Mouse (Mus musculus) stomach, embryonic 15.5 days (tissue): ENCODE measurements around the gene Vmn1r218. TPM values are rescaled to one million over a fixed set of nuclear protein-coding genes. Genes with fewer than 3 reads are reported as not detected.
"Not testable (repeated sequence)": the region's sequence is repeated elsewhere in the genome, so short reads cannot be mapped to it uniquely, and the experiment has no call there.

Experiments
- ATAC-seq: fragments of 200-750 bp; cut with Nextera tagmentation; 2 replicates; pipeline ENCODE4 v1.8.0; 2017; ENCODE audit warnings: low read depth, moderate number of reproducible peaks, moderate TSS enrichment; ENCODE audit not compliant: insufficient read depth, low FRiP score
- H3K27ac ChIP-seq: fragments of 300-500 bp; sonication (generic); 2 replicates; pipeline ENCODE4 v1.5.1; 2015; ENCODE audit warnings: mild to moderate bottlenecking, inconsistent platforms
- H3K27me3 ChIP-seq: fragments of 300-500 bp; sonication (generic); replicated peaks from 2 replicates; pipeline ENCODE4 v1.6.1; 2015; ENCODE audit warnings: inconsistent platforms
- H3K36me3 ChIP-seq: fragments of 300-500 bp; sonication (generic); 2 replicates; pipeline ENCODE4 v1.6.1; 2015; ENCODE audit warnings: inconsistent platforms
- H3K4me1 ChIP-seq: fragments of 300-500 bp; sonication (generic); 2 replicates; pipeline ENCODE4 v1.6.1; 2015; ENCODE audit warnings: inconsistent platforms
- H3K4me2 ChIP-seq: fragments of 300-500 bp; sonication (generic); 2 replicates; pipeline ENCODE4 v1.6.1; 2015; ENCODE audit warnings: mild to moderate bottlenecking, inconsistent platforms
- H3K4me3 ChIP-seq: fragments of 300-500 bp; sonication (generic); replicated peaks from 2 replicates; pipeline ENCODE4 v1.5.1; 2015; ENCODE audit warnings: inconsistent platforms
- H3K9ac ChIP-seq: fragments of 300-500 bp; sonication (generic); 2 replicates; pipeline ENCODE4 v1.6.1; 2015; ENCODE audit warnings: inconsistent platforms
- H3K9me3 ChIP-seq: fragments of 300-500 bp; sonication (generic); 2 replicates; pipeline ENCODE4 v1.6.1; 2016; ENCODE audit warnings: inconsistent platforms
- WGBS: fragments of 180-500 bp; shearing (Covaris S2); methylation state at CpG from one replicate; pipeline ENCODE4 v1.1.7; 2015; 5-methylcytosine and 5-hydroxymethylcytosine counted together
- polyA plus RNA-seq: library from polyadenylated mRNA; unstranded; fragments of >200 nt; fragmentation: Nextera tagmentation; extraction: Ambion mirVana; gene quantifications from 2 replicates; pipeline ENCODE4 v1.2.1, GENCODE M21; 2015

Vmn1r218 gene
- polyA plus RNA-seq, result not detected in 2 replicates

- Histone ChIP-seq H3K4me3 (no peak within 1 kb of the TSS), H3K36me3 (no peaks in the 10 kb centered on the region), H3K9me3 (no peaks in the 10 kb centered on the region), H3K27me3 (no peaks in the 10 kb centered on the region), H3K9ac (no peak within 1 kb of the TSS), H3K4me1 (no peaks in the 10 kb centered on the region), H3K27ac (no peak within 1 kb of the TSS), H3K4me2 (no peak within 1 kb of the TSS)
- ATAC-seq, result no peak
- 69% methylated on average over 3 of the region's 3 CpGs for WGBS
These were observed at the start of gene Vmn1r218 for GRCm38 (mm10) chr13:23133099-23133498. Vmn1r218 (plus strand) TSS chr13:23133155.

DNA sequence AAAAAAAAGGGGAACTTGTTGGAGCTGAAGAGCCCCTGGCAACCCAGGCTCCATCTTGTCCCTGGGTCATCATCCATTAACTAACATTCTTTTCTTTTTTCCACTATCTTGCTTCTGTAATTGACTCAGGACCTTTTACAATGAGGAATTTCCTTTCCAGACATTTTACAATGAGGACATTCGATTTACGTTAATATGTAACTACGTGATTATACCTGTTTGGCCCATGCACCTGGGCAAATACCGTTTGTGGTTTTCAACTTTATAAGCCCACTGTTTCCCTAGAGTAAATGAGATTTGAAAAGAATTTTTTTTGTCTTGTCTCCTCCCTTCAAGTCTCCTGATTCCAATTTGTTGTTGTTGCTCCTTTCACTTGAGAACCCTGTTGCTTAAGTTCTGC lies 38.6 kb upstream of the Vmn1r218 start:
- H3K4me2 ChIP-seq, result no peak overlapping the region
- ATAC-seq, result no peak
- H3K9me3 ChIP-seq, result no peaks in the 10 kb centered on the region
- WGBS, result 65% methylated on average over 4 of the region's 4 CpGs
- no peak overlapping the region for H3K9ac ChIP-seq
- H3K27me3 ChIP-seq, result no peaks in the 10 kb centered on the region
- no peaks in the 10 kb centered on the region for H3K4me1 ChIP-seq
- no peak overlapping the region for H3K4me3 ChIP-seq
- no peaks in the 10 kb centered on the region for H3K36me3 ChIP-seq
- no peak overlapping the region for H3K27ac ChIP-seq

DNA sequence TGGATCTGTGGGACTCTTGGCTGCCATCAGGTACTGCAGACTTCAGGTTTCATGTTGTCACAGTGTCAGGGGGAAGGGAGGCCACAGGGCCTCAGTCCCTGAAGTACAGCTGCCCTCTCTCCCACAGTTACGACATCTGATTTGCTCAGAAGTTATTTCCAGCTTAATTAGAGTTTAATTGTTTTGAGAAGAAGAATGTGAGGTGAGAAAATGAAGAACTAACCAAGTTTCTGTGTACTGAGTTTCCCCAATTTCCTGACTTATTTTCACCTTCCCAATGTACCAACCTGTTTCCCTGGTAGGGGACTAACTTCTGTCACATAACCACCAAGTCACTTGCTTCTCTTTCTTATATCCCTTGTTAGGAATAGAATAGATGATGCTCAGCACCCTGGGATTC lies 14.8 kb upstream of the Vmn1r218 start, which contains the start of gene Vmn1r217:
Gene Vmn1r217, minus strand, starts transcription at position 101 of the 400 bp plus-strand sequence.
- not testable (repeated sequence) for H3K4me1 ChIP-seq, H3K4me3 ChIP-seq, ATAC-seq, H3K36me3 ChIP-seq, H3K27me3 ChIP-seq, H3K9ac ChIP-seq, H3K4me2 ChIP-seq, H3K27ac ChIP-seq, H3K9me3 ChIP-seq
- 75% methylated on average over 1 of the region's 1 CpGs for WGBS

- WGBS, result 75% methylated on average over 2 of the region's 2 CpGs
- Histone ChIP-seq H3K4me3 (no peak overlapping the region), H3K4me2 (no peak overlapping the region), H3K9me3 (no peaks in the 10 kb centered on the region), H3K27ac (no peak overlapping the region), H3K9ac (no peak overlapping the region), H3K27me3 (no peaks in the 10 kb centered on the region), H3K36me3 (no peaks in the 10 kb centered on the region), H3K4me1 (no peaks in the 10 kb centered on the region)
- ATAC-seq, result no peak
These were observed 12.3 kb upstream of the Vmn1r218 start for GRCm38 (mm10) chr13:23120611-23121010.

DNA sequence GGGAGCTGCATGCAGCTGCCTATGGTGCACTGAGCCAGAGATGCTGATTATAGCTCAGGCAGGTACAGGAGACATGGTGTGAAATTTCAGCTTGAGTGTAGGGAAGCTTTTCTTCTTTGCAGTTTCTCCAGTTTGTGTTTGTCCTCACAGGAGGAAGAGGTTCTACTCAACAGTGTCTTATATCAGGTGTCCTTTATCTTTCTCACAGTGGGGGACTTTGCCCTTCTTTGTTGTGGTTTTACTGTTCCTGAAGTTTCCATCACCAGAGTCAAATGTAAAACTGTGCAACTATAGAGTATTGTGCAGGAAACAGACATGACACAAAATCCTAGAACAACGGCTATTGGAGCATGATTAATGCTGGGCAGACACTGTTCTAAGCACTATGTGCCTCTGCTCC lies 546 bp downstream of the Vmn1r218 start:
- Histone ChIP-seq H3K4me1 (no peaks in the 10 kb centered on the region), H3K9me3 (no peaks in the 10 kb centered on the region), H3K4me2 (no peak overlapping the region), H3K4me3 (no peak overlapping the region), H3K27ac (no peak overlapping the region), H3K27me3 (no peaks in the 10 kb centered on the region), H3K36me3 (no peaks in the 10 kb centered on the region), H3K9ac (no peak overlapping the region)
- 59% methylated on average over 1 of the region's 1 CpGs for WGBS
- ATAC-seq, result no peak

DNA sequence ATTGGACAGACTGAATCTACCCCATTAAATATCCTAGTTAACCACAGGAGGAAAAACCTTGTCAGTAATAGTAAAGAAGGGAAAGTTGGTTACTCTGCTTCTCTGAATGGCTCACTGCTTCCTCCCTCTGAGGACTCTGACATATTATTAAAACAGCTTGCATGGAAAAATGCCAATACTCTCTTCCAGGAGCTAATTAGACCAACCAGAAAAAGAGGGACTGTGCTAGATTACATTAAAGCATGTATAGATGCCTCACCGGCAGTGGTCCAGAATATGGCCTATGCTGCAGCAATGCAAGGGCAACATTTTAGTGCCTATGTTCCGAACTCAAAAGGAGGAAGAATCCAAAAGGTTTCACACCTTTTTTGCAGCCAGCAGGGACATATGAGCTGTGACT lies 5.9 kb downstream of the Vmn1r218 start:
- no peak overlapping the region for H3K9ac ChIP-seq
- no peak overlapping the region for H3K4me2 ChIP-seq
- ATAC-seq, result no peak
- WGBS, result 83% methylated on average over 2 of the region's 2 CpGs
- no peaks in the 10 kb centered on the region for H3K4me1 ChIP-seq
- H3K9me3 ChIP-seq, result no peaks in the 10 kb centered on the region
- no peaks in the 10 kb centered on the region for H3K36me3 ChIP-seq
- H3K4me3 ChIP-seq, result no peak overlapping the region
- no peaks in the 10 kb centered on the region for H3K27me3 ChIP-seq
- H3K27ac ChIP-seq, result no peak overlapping the region

DNA sequence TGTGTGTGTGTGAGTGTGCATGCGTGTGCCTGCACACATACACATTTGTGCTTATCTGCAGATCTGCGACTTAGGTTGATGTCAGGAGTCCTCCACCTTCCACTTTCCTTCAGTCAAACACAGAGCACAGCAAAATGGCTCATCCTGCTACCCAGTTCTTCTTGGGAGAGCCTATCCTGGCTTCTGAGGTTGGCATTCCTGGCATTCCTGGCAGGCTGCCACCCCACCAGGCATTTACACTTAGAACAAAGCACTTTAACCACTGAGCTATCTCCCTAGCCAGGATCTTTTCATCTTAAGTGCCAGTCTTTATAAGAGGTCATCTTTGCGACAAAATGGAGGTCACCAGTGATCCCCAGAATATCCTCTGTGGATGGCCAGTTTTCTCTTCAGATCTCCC lies 24.9 kb downstream of the Vmn1r218 start:
- Histone ChIP-seq H3K36me3 (no peaks in the 10 kb centered on the region), H3K4me1 (no peaks in the 10 kb centered on the region), H3K27ac (no peak overlapping the region), H3K9ac (no peak overlapping the region), H3K4me3 (no peak overlapping the region), H3K4me2 (no peak overlapping the region), H3K9me3 (no peaks in the 10 kb centered on the region), H3K27me3 (no peaks in the 10 kb centered on the region)
- ATAC-seq, result no peak
- WGBS, result 50% methylated on average over 3 of the region's 3 CpGs

DNA sequence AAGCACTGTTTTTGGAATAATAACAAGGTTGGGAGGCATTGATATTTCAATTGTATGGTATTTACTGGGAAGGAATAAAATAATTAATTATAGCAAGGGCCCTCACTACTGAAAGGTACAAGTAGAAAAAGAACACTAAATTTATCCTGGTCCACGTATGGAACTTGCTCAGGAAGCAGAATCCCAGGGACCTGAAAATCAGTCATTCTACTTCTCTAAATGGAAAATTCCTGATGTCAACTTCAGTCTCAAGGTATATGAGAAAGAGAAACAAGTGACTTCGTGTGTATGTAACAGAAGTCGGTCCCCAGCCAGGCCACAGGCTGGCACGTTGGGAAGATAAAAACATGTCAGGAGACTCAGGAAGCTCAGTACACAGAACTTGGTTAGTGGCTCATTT lies 26.1 kb downstream of the Vmn1r218 start, which contains the start of gene Vmn1r219:
Gene Vmn1r219, plus strand, starts transcription at position 301 of the 400 bp plus-strand sequence.
- no peak for ATAC-seq
- Histone ChIP-seq H3K9ac (no peak within 1 kb of the TSS), H3K4me3 (no peak within 1 kb of the TSS), H3K9me3 (no peaks in the 10 kb centered on the region), H3K4me2 (no peak within 1 kb of the TSS), H3K27me3 (no peaks in the 10 kb centered on the region), H3K4me1 (no peaks in the 10 kb centered on the region), H3K36me3 (no peaks in the 10 kb centered on the region), H3K27ac (no peak within 1 kb of the TSS)
- 74% methylated on average over 4 of the region's 4 CpGs for WGBS

GRCm38 (mm10) chr13:23166471-23166870 lies 33.5 kb downstream of the Vmn1r218 start:
- H3K27ac ChIP-seq, H3K27me3 ChIP-seq, H3K9ac ChIP-seq, ATAC-seq, H3K9me3 ChIP-seq, H3K4me3 ChIP-seq, H3K4me1 ChIP-seq, H3K4me2 ChIP-seq, H3K36me3 ChIP-seq: not testable (repeated sequence)
- WGBS, result 82% methylated on average over 4 of the region's 4 CpGs

- no peaks in the 10 kb centered on the region for H3K9me3 ChIP-seq
- no peak within 1 kb of the TSS for H3K9ac ChIP-seq
- ATAC-seq, result no peak
- H3K36me3 ChIP-seq, result no peaks in the 10 kb centered on the region
- H3K4me1 ChIP-seq, result no peaks in the 10 kb centered on the region
- H3K4me3 ChIP-seq, result no peak within 1 kb of the TSS
- H3K27me3 ChIP-seq, result no peaks in the 10 kb centered on the region
- no peak within 1 kb of the TSS for H3K27ac ChIP-seq
- no peak within 1 kb of the TSS for H3K4me2 ChIP-seq
- WGBS, result 85% methylated on average over 2 of the region's 2 CpGs
These were observed 54.9 kb downstream of the Vmn1r218 start, which contains the start of gene Vmn1r220 for GRCm38 (mm10) chr13:23187875-23188274. Vmn1r220 (minus strand) TSS chr13:23187975.

Other genes with a start within 250 kb of the Vmn1r218 start
- gene Vmn1r212, start 248.9 kb upstream of the Vmn1r218 start, polyA plus RNA-seq, result not detected in 2 replicates
- not detected in 2 replicates for gene Vmn1r213, start 125.5 kb upstream of the Vmn1r218 start, polyA plus RNA-seq
- gene Vmn1r214, start 102.7 kb upstream of the Vmn1r218 start, polyA plus RNA-seq, result not detected in 2 replicates
- gene Vmn1r215, start 65.1 kb upstream of the Vmn1r218 start, polyA plus RNA-seq, result not detected in 2 replicates
- not detected in 2 replicates for gene Vmn1r217, start 14.9 kb upstream of the Vmn1r218 start, polyA plus RNA-seq
- not detected in 2 replicates for gene Vmn1r219, start 26.2 kb downstream of the Vmn1r218 start, polyA plus RNA-seq
- gene Vmn1r220, start 54.8 kb downstream of the Vmn1r218 start, polyA plus RNA-seq, result not detected in 2 replicates
- not detected in 2 replicates for gene Vmn1r221, start 81.0 kb downstream of the Vmn1r218 start, polyA plus RNA-seq
- gene Vmn1r222, start 102.8 kb downstream of the Vmn1r218 start, polyA plus RNA-seq, result not detected in 2 replicates
- not detected in 2 replicates for gene Vmn1r223, start 114.0 kb downstream of the Vmn1r218 start, polyA plus RNA-seq
- gene Zfp322a, start 236.1 kb downstream of the Vmn1r218 start, polyA plus RNA-seq, result 40.9 and 42.0 TPM in 2 replicates